Mouse (Mus musculus): ENCODE measurements at regions not wholly inside any gene's neighbourhood (a gene's known extent, or its start where the extent isn't known, plus 50 kb on each side); places are given as distances from the start of the nearest gene placed in this dataset.
A peak's percentile ranks its signal among the peaks of the same experiment; 100 is the strongest.

DNA sequence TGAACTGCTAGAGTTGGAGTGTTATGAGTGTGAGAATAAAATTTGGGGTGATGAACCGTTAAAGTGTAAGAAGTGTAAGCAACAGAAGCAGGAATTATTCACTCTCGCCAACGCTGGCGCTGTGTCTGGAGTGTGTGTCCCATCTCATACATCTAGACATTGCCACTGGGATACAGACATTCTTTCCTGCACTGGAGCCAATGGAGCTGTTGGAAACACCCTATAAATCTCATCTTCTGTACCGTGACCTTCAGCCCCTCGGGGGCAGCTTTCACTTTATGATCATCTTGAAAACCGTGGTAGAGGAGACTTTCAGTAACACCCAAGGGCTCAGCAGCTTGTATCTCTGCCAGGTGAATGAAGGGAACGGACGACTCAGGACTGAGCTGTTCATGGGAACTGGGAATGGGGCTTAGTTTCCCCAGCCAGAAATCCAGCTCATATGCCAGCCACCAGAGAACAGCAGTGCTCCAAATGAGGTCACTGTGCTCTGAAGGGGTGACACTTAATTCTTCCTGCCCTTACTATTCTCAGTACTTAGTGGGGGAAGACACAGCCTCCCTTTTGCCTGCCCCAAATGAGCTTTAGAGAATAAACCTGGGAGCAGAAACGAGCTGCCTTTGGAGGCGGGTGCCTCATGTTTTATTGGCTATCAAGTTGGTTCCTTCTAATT is 293.6 kb downstream of the Slc4a3 start:
- peak; percentile 36 for DNase-seq

DNA sequence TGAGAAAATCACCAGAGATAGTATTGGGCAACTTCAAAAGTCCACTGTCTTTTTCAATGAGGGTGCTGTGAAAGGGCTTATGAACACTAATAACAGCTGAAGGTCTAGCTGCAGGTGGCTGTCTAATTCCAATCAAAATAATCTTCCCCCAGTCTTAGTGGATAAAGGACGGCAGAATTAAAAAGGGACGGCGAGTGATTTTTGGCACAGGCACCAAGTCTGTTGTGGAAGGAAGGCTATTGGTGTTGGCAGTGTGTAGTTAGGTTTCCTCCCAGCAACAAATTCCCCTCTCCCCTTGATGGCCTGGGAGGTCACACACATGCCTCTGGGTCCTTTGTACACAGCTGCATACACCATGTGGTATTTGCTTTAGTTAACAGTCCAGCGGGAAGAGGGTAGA is 296.3 kb downstream of the Slc4a3 start:
- DNase-seq = no peak

DNA sequence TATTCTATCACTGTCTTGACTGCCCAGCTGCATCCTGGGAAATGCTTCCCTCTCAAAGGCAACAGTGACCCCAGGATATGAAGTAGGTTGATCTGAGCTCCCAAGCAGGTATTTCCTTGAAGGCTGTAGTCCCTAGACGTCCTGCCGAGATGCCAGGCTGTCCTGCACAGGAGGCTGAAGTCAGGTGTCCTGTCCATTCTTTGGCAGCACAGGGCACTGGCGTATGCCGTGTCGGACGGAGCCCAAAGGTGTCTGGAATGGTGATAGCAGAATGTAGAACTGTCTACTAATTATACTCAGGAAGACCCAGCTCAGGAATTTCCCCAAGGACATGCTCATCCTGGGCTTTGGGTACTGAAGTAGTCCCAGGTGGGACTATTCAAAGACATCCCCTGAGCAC is 297.3 kb downstream of the Slc4a3 start:
- no peak for DNase-seq

DNA sequence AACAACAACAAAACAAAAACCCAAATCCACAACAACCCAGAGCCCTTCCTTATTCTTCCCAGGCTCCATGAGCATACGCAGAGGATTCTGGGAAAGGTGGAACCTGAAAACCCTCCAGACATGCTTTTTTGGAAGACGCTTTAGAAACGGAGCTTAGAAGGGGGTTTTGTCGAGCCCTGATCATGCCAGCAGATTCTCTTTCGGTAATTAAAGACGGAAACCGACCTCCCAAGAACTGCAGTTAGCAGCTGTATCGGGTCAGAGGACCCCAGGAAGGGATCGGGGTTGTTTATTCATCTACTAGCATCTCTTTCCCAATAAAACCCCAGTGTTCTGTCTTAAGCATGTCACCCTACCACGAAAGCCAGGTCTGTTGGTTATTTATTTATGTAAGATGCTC is 298.1 kb downstream of the Slc4a3 start:
- no peak for DNase-seq

DNA sequence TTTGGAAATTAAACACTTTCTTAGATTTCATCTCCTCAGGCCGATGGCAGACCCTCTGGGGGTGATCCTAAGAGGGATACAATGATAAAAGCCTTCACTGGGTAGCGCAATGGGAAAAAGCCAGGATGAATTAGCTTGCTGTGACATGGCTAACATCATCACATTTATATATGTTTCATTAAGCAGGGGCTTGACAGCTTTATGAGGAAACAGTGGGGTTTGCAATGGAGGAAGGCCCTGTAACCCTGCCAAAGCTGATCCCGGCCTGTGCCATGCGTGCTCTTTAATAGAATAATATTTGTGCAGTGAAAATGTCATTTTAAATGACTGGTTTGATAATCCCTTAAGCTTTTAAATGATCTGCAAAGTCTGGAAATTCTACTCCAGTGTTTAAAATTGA is 298.5 kb downstream of the Slc4a3 start:
- DNase-seq = no peak

DNA sequence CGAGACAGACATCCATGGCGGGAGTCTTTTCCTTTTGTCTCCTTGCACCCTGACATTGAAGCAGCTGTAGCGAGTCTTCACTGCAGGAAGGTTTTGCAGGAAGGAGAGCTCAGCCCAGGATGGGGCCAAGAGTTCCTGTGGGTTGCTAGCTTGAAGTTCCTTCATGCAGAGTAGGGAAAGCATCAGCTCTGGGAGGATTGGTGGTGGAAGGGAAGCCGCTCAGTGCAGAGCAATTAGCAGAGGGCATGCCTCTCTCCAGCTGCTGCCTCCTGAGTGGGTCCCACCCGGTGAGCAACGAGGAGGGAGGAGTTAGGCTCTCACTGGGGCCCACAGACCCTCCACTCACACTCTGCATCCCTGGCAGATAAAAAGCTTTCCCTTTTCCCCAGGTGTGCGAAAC is 298.9 kb downstream of the Slc4a3 start:
- DNase-seq = no peak

DNA sequence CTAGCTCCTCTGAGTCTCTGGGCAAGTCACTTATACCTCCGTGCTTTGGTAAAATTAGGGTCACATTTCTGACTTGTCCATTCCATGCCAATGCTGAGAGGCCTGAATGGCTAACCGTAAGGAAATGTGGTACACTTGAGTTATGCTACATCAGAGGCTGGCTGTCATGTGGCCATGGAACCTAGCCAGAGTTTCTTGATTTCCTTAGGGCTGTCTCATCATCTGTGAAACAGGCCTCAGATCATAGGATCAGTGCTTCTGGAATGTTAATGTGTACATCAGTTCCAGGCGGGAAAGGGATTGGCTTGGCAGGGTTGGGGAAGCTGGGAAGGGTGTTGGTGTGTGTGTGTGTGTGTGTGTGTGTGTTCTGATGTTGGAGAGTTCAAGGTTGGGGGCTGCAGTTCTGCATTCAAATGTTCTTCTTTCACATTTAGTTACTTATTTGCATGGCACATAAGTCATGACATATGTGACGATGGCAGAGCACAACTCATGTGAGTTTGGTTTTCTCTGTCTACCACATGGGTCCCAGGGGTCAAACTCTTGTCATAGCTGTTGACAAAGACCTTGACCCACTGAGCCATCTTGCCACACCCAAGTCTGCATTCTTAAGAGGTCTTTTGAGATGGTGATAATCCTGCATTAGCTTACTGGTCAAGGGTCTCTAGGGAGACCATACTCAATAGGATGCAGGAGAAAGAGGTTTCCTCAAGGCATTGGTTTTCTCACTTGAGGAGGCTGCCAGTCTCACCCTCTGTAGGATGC is 299.9 kb downstream of the Slc4a3 start:
- DNase-seq = no peak

DNA sequence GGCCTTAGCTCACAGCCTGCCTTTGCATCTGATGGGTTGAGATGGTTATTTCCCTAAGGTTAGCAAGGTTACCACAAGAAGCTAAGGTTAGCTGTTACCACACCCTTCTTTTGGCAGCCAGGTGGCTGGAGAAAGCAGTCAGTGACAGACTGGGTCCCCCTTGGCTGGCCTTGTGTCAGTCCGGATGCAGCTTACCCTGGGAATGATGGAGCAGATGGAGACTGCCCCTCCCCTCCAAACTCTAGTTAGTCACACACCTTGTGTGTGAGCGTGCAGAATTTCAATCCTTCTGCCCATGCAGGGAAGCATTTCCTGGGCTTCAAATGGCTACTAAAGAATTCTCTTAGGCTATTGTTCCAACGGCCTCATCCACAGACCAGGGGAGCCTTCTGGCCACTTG is 301.6 kb downstream of the Slc4a3 start:
- no peak for DNase-seq

DNA sequence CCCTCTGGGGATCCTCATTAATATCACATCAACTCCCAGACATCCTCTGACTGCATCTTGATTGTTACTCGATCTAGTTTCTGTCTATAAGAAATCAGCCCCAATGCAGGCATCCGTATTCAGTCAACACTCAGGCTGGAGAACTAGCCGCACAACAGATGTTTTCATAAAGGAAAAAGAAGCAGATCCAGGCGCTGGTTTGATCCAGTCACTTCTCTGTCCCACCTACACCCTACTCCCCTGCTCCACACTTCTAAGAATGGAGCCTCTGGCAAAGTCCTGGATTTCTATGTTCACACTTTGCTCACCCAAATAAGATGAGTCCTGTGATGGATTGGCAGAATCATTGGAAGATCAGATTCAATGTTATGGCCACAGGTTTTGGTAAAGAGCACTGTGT is 302.4 kb downstream of the Slc4a3 start:
- DNase-seq = no peak

DNA sequence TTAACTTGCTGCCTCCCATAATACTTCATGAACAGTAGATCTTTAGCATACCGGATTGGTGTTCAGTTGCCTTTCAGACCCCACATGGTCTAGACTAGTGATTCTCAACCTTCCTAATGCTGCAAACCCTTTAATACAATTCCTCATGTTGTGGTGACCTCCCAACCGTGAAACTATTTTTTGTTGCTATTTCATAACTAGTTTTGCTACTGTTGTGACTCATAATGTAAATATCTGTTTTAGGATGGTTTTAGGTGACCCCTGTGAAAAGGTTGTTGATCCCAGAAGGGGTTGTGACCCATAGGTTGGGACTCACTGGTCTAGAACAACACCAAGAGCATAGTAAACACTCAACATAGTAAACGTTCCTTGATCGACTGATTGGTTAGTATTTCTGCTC is 304.1 kb downstream of the Slc4a3 start:
- no peak for DNase-seq

DNA sequence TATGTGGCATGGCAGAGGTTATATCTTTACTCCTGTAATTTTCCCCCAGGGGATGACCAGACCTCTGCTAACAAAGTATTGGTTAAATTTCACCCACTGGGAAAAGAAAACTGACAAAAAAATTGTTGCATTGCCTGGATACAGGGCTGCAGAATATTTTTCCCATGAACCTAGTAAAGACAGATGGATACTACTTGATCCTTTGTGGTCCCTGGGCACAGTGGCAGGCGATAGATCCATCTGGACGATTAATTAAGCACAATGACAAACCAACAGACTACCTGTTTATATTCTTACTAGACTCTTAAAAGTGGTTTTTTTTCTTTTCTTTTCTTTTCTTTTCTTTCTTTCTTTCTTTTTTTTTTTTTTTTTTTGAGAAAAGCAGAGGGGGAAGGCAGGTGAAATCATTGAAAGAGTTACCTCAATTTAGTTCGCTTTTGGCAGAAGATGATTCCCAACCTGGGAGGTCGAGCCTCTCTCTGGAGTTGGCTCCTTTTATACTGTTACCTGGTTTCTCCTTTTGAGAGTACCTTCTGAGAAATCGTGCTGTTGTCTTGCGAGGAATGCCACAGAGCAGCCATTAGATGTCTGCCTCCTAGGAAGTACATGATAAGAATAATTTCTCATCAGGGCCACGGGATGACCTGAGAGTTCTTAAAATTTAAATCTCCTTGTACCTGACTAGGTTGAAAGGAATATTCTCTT is 312.6 kb downstream of the Slc4a3 start:
- DNase-seq = no peak

DNA sequence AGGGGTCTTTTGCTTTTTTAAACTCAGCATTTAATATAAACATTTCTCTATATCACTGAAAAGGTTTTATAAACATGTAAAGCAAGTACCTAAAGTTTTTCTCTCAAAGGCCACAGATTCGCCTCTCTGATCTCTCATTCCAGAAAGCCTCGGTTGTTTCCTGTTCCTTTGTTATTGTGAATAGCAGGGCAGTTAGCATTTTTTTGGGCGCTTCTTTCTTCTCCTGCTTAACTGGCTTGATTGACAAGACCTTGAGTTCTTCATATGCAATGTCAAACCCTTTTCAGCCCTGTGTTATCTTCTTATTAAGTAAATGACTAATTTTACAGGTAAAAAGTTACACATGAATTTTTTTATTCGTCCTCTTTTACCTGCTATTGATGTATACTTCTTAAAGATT is 316.7 kb downstream of the Slc4a3 start:
- no peak for DNase-seq

DNA sequence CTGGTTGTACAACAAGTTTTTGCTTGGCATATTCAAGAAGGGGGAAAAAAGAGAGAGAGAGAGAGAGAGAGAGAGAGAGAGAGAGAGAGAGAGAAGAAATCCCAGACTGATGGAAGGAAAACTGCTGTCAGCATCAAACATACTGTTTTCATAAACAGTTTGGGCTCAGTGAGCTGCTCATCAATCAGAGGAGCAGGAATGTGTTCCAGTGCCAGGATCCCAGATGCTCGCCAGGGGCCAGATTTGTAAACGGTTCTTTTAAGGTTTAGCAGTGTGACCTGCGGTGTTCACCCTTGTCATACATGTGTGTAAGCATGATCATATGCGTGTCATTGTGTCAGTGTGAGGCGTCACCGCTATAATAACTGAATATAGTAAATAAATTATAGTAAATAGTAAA is 320.5 kb downstream of the Slc4a3 start:
- peak; percentile 8 for DNase-seq

DNA sequence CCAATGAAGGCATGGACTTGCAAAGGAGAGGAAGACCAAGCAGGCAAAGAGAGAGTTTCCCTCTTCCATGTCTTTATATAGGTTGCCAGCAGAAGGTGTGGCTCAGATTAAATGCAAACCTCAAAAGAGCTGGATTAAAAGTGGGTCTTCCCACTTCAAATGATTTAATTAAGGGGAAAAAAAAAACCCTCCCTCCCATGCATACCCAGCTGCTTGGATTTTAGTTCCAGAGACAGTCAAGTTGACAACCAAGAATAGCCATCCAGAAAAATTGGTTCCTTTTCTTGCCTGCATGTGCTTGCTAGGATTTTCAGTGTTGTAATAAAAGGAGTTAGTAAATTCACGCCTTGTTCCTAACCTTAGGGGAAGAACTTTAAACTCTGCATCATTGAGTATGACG is 323.3 kb downstream of the Slc4a3 start:
- DNase-seq = no peak

DNA sequence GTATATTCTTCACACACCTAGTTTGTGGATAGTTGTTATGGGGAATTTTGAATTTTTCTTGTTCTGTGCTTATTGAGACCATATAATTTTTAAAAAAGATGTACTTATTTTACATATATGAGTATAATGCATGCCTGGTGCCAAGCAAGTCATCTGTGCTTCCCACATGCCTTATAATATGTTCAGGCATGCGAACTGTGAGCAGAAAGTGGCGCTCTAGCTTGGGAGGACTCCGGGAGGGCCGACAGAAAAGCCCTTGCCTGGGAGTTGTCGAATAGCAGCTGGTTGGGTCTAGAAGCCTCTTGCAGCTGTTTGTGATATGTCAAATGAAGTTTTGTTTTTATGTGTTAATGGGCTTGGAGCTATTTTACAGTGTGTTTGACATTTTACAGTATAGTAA is 323.8 kb downstream of the Slc4a3 start:
- no peak for DNase-seq

DNA sequence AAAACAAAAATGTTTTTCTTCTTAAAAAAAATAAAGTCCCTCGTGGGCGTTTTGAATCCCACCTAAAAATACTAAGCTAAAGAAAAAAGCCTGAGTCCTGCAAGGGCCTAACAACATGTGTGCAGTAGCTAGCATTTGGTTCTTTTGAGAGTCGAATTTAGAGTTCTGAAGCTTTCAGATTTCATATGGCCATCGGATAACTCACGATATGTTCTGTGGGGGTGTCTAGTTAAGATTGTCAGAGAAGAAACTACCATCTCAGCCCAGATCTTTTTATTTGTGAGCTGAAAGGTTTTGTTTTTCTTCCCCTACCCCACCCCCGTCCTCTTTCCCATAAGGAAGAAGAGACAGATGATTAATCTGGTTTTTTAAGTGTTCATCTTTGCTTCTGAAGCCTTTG is 327.8 kb downstream of the Slc4a3 start:
- DNase-seq = no peak

DNA sequence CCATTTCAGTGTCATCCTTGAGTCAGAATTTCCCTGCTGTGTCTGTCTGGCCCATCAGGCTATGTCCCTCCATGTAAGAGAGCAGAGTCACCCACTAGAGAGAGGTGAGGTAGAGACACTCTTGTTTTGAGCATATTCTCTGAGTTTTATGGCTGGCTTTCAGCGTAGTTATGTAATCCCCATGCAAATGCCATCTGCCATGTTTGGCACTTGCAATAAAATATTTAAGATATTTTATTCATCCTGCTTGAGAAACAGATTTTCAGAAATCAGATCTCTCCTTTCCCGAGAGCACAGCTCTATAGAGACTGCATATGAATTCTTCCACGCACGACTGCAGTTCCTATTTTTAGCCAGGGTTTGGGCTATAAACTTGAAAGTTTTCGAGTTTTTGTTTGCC is 331.1 kb downstream of the Slc4a3 start:
- DNase-seq = no peak

DNA sequence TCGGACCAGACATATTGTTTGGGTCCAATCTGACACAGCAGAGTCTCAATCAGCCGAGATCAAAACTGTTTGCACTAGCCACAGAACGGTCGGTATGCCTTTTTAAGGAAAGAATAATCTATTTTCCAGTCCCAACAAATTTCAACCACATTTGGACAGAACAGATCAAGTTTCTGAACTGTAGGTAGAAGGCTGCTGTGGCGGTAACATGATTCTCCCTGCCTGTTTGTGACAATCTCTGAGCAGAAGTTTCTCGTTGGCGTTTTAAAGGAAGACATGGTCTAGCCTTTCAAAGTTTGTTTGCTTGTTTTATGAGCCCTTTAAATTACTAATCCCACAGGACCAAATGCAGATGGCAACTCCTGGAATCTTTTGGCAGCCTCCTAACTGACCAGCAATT is 339.6 kb downstream of the Slc4a3 start:
- no peak for DNase-seq

DNA sequence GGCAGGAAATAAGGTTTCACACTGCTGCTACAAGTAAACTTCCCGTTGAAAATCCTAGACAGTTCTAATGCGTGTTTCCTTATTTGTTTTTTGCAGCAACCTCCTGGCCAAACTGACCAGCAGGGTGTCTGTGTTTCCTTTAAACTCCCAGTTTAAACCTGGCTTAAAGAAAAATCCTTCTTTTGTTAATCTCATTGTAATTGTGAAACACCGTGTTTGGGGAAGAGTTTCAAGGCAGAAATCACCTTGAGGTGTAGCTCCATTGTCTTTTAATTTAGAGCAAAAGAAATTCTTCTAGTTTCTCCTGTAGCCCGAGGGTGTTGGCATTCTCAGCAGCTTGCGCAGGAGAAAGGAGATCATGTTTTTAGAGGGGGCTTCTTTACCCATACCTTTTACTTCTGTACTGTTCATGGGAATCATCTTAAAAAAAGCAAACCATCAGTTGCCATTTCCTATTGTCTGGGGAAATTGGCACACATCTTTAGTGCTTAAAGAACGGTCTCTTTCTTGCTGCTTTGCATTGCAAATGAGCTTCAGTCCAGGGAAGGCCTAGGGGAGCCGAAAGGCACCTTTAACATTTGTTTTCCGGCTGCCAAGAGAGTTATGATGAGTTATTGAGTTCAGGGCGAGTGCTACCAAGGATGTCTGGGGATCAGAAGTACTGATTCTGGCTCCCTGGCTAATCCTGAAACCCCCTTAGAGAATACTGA is 342.6 kb downstream of the Slc4a3 start:
- DNase-seq = no peak

DNA sequence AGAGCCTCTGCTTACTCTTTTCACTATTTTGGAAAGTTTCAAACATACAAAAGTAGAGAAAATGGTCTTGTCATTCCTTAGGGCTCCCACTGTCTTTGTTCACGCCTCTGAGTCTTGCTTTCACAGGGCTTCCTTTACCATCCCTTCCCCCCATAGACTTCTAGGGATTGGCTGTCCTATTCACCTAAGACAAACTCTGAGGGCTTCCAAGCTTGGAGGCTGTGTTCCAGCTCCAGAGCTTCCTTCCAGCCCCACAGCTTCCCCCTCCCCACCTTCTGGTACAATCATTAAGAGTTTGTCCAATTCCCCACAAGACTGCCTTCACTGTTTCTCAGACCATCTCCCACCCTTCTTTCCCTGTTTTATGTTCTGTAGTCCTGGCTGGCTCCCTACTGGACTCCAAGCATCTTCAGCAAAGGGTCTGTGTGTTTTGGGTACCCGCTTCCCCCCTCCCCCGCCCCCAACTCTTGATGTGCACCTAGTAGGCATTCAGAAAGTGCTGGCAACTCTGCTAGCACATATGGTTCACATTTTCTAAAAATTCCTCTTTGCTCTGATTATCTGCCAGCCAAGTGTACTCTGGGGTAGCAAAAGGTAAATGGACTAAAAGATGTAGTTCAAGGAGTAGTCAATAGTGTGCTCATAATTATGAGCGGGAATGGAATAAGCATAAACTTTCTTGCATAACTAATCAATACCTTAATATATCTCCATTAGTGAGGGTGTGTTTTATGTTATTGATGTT is 344.0 kb downstream of the Slc4a3 start:
- DNase-seq = no peak

DNA sequence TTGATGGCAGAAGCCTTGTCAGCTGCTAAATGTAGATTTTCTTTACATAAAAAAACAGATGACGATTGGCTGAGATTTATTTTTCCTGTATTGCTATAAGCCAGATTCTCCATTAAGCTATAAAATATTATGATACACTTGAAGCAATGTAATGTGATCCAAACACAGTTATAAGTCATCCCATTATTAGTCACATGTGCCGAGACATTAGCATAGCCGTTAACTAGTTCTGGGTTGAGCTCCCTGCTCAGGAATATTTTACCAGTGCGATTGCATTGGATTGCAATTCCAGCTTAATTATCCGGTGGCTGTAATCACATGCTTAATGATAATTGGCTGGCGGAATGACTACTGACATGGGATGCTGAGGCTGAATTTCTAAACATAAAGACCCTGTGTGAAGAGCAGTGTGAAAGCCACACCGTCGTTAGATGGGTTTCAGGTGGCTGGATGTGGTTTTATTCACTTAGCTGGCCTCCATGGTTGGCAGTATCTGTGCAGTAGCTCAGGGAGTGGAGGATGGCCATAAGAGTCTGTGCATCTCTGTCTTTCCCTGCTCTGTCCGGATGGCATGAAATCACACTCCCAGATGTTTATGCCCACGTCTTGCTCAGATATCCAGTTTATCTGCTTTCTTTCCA is 344.7 kb downstream of the Slc4a3 start:
- no peak for DNase-seq

DNA sequence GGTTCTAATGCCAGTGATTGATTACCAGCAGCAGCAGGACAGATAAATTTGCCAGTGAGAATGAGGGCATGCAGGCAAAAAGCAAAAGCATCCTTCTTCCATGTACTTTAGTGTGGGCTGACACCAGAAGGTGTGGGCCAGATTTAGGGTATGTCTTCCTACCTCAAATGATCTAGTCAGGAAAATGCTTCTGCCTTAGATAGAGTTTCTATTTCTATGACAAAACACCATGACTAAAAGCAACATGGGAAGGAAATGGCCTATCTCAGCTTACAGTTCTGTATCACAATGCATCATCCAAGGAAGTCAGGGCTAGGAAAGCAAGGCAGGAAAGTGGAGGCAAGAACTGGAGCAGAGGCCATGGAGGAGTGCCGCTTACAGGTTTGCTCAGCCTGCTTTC is 349.5 kb downstream of the Slc4a3 start:
- no peak for DNase-seq
